Mouse (Mus musculus) kidney, postnatal 0 days (tissue): ENCODE results near the gene Prkce. TPM values are rescaled to one million over a fixed set of nuclear protein-coding genes. Genes with fewer than 3 reads are reported as not detected.

Experiments used
- ATAC-seq: fragments of 200-750 bp; cut with Nextera tagmentation; replicated peaks from 2 replicates; pipeline ENCODE4 v1.8.0; 2017; ENCODE audit warnings: low read depth, moderate number of reproducible peaks, moderate TSS enrichment, moderate library complexity; ENCODE audit not compliant: low FRiP score
- DNase-seq: peaks from one replicate; pipeline ENCODE4 v3.0.0-alpha.2; 2016; ENCODE audit warnings: low spot score
- H3K27ac ChIP-seq: fragments of 300-500 bp; sonication (generic); 2 replicates; pipeline ENCODE4 v1.5.1; 2014; ENCODE audit warnings: mild to moderate bottlenecking
- H3K27me3 ChIP-seq: fragments of 300-500 bp; sonication (generic); 2 replicates; pipeline ENCODE4 v1.6.1; 2014; ENCODE audit warnings: low read length, mixed read lengths; ENCODE audit not compliant: insufficient read depth
- H3K36me3 ChIP-seq: fragments of 300-500 bp; sonication (generic); 2 replicates; pipeline ENCODE4 v1.6.1; 2014; ENCODE audit warnings: low read length, mixed read lengths; ENCODE audit not compliant: insufficient read depth
- H3K4me1 ChIP-seq: fragments of 300-500 bp; sonication (generic); replicated peaks from 2 replicates; pipeline ENCODE4 v1.6.1; 2014; ENCODE audit warnings: antibody characterized with exemption, low read length, mixed read lengths; ENCODE audit not compliant: insufficient read depth
- H3K4me2 ChIP-seq: fragments of 300-500 bp; sonication (generic); 2 replicates; pipeline ENCODE4 v1.6.1; 2014; ENCODE audit warnings: mild to moderate bottlenecking, low read length, moderate library complexity, mixed read lengths
- H3K4me3 ChIP-seq: fragments of 300-500 bp; sonication (generic); replicated peaks from 2 replicates; pipeline ENCODE4 v1.5.1; 2014; ENCODE audit warnings: low read depth, low read length
- H3K9ac ChIP-seq: fragments of 300-500 bp; sonication (generic); 2 replicates; pipeline ENCODE4 v1.6.1; 2014; ENCODE audit warnings: low read depth, low read length
- H3K9me3 ChIP-seq: fragments of 300-500 bp; sonication (generic); replicated peaks from 2 replicates; pipeline ENCODE4 v1.6.1; 2016; ENCODE audit warnings: low read length, inconsistent platforms, mixed read lengths
- CTCF ChIP-seq: IDR thresholded peaks from 2 replicates; pipeline ENCODE4 v1.5.1; 2016; ENCODE audit warnings: antibody characterized with exemption, low read depth, mild to moderate bottlenecking, moderate library complexity
- WGBS: fragments of 180-500 bp; shearing (Covaris S2); extraction: QIAGEN DNeasy Blood & Tissue Kit; methylation state at CpG from one replicate; pipeline ENCODE4 v1.1.7; 2014; 5-methylcytosine and 5-hydroxymethylcytosine counted together
- polyA plus RNA-seq: library from polyadenylated mRNA; unstranded; fragments of >200 nt; fragmentation: Nextera tagmentation; extraction: Ambion mirVana; gene quantifications from 2 replicates; pipeline ENCODE4 v1.2.1, GENCODE M21; 2015

Gene Prkce
- polyA plus RNA-seq, 1 experiment from 2014 or later: 6.0 TPM

DNA sequence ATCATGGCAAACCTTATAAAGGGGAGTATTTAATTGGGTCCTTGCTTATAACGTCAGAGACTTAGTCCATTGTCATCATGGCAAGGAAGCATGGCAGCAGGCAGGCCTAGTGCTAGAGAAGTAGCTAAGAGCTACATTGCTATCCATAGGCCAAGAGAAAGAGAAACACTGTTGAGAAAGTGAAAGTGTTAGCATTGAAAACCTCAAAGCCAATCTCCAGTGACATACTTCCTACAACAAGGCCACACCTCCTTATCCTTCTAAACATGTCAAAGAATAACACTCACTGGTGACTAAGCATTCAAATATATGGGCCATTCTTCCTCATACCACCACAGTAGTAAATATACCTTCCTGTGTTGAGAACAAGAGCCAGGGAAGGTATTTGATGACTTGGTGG is 20.2 kb downstream of the Prkce start:
- 79% methylated on average over 1 of the region's 1 CpGs for WGBS

DNA sequence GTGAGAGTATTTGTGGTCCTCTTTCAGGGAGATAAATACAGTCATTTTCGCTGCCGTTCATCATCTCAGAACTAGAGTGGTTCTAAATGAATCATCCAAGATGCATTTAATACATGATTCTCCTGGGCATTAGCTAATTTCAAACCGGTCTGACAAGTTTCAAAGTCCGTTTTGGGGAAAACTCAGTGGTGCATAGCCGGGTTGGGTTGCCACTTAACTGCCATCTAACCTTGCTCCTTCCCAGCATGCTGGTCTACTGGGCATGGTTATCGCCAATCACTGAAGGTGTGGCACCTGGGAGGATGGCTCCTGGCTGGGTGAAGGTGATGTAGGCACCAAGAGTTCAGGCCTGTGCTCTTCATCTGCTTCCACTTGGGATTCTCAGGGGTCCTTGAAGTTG is 26.4 kb downstream of the Prkce start:
- no peak for TF ChIP-seq CTCF
- Histone ChIP-seq H3K4me1 (peaks cover 18% of the 10 kb centered on the region; the same call in 1 of the 2 replicates), H3K9ac (no peak overlapping the region), H3K4me2 (no peak overlapping the region), H3K36me3 (no peaks in the 10 kb centered on the region), H3K27me3 (no peaks in the 10 kb centered on the region), H3K4me3 (no peak overlapping the region), H3K9me3 (no peaks in the 10 kb centered on the region), H3K27ac (no peak overlapping the region)
- no peak for DNase-seq
- 57% methylated on average over 6 of the region's 6 CpGs for WGBS
- no peak; the same call in 1 of the 2 replicates for ATAC-seq

More for the DNA sequence above, 20.2 kb downstream of the Prkce start:
- no peak for TF ChIP-seq CTCF
- H3K27me3 ChIP-seq: no peaks in the 10 kb centered on the region
- H3K4me3 ChIP-seq: no peak overlapping the region
- H3K9me3 ChIP-seq: no peaks in the 10 kb centered on the region
- H3K36me3 ChIP-seq: no peaks in the 10 kb centered on the region
- H3K4me2 ChIP-seq: no peak overlapping the region
- H3K27ac ChIP-seq: no peak overlapping the region
- no peak overlapping the region for H3K9ac ChIP-seq
- ATAC-seq (no peak), DNase-seq (no peak)
- peaks cover 4% of the 10 kb centered on the region; the same call in 1 of the 2 replicates for H3K4me1 ChIP-seq

DNA sequence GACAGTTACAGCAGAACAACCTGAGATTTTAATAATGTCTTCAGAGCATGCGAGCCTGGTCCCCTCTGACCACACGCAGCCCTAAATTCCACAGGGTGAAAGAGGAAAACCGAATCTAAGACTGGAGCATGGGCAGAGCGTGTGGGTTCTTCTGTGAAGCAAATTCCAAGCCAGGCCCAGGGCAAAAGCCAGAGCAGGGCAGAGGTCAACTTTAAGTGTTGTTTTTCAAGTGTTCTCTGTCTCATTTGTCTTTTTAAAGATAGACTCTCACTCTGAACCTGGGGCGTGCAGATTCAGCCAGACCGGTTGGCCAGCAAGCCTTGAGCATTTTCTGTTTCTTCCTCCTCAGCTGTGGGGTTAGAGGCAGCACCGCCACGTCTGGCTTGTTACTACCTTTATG is 27.3 kb downstream of the Prkce start:
- Histone ChIP-seq H3K36me3 (no peaks in the 10 kb centered on the region), H3K27me3 (no peaks in the 10 kb centered on the region), H3K4me1 (peaks cover 21% of the 10 kb centered on the region; the same call in 1 of the 2 replicates), H3K9ac (no peak overlapping the region), H3K4me2 (no peak overlapping the region), H3K4me3 (no peak overlapping the region), H3K27ac (no peak overlapping the region), H3K9me3 (no peaks in the 10 kb centered on the region)
- no peak for DNase-seq
- WGBS: 72% methylated on average over 8 of the region's 8 CpGs
- no peak for TF ChIP-seq CTCF
- no peak for ATAC-seq

DNA sequence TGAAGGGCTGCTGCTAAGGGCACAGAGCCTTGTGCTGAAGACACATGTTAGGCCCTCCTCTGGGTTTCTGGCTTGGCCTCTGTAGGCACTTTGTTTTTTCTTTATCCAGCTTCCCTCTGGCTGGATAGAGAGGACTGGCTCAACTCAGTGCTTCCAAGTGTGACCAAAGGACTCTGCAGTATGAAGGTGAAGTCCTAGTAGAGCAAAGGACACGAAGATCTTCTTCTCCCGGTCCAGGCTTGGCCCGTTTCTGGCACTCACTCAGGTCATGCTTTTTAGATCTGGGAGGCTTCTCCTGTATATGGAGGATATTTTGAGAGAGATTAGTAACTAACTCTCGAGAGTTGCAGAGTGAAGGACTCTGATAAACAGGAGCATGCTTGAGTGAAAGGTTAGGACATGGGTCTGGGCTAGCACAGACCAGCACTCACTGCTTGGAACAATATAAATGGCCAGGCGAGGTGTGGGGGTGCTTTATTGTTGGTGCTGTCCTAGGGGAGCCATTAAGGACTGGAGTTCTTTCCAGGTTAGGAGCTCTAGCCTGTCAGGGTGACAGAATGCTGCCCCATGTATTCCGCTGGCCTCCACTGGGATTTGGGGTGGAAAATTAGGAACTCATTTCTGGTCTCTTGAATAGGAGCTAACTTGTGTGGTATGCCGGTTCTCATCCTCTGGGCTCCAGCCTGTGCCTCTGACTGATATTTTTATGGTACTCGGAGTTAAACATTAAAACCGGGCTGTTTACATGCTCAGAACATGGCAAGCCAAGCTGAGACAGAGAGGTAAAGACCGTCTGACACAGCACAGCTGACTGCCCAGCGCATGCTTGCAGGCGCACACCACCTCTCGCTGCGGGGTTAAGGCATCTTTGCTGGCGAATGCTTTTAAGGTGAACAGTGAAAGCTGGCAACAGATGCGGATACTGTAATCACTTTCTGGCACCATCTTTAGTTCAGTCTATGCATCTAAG is 31.2 kb downstream of the Prkce start:
- Histone ChIP-seq H3K4me2 (no peak overlapping the region), H3K9me3 (no peaks in the 10 kb centered on the region), H3K27me3 (no peaks in the 10 kb centered on the region), H3K27ac (peak overlapping the region; percentile 19; the same call in 1 of the 2 replicates), H3K4me1 (peaks cover 20% of the 10 kb centered on the region; the same call in 1 of the 2 replicates), H3K4me3 (no peak overlapping the region), H3K36me3 (no peaks in the 10 kb centered on the region), H3K9ac (no peak overlapping the region)
- whole genome bisulfite sequencing: 51% methylated on average over 16 of the region's 16 CpGs
- ATAC-seq (0 out of 2 replicates have a peak, but pooled peaks have one; percentile 59), DNase-seq (peak; percentile 18)
- no peak for TF ChIP-seq CTCF

DNA sequence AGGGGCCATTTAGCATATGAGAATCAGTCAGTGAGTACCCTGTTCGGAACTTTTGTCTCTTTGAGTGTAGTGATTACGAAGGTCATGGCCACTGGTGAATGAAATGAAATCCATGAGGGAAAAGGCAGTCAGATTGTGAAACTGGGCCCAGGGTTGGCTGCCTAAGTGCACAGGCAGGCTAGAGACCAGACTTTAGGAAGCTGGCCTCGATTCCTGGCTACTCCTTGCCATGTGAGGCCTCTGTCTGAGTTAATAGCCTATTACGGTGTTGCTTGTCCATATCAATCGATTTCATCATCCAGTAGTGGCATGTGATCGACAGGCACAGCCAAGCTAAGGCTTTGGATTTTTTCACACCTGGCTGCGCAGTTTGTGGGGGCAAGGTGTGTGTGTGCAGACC is 34.4 kb downstream of the Prkce start:
- H3K27me3 ChIP-seq: no peaks in the 10 kb centered on the region
- peaks cover 15% of the 10 kb centered on the region; the same call in 1 of the 2 replicates for H3K4me1 ChIP-seq
- DNase-seq (no peak), ATAC-seq (no peak)
- H3K36me3 ChIP-seq: no peaks in the 10 kb centered on the region
- no peak overlapping the region for H3K9ac ChIP-seq
- H3K9me3 ChIP-seq: no peaks in the 10 kb centered on the region
- WGBS: 96% methylated on average over 7 of the region's 7 CpGs
- H3K4me2 ChIP-seq: no peak overlapping the region
- no peak overlapping the region for H3K4me3 ChIP-seq
- TF ChIP-seq CTCF: no peak
- no peak overlapping the region for H3K27ac ChIP-seq

DNA sequence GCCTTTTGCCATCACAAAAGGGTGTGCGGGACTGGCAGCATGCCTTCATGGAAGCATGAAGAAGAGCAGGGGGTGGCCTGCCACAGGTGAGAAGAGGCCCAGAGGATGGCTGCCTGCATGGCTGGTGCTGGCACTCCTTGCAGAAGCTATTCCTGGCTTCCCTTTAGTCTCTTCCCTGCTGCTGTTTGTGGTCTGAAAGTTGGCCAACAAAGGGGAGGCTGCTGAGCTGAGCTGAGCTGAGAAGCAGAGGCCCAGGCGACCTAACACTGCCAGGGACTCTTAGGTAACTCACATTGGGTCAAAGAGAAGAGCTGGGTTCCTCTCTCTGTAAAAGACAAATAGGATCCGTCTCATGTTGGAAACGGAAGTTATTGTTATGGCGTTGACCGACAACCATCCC is 35.4 kb downstream of the Prkce start:
- Histone ChIP-seq H3K4me3 (no peak overlapping the region), H3K9me3 (no peaks in the 10 kb centered on the region), H3K4me2 (no peak overlapping the region), H3K36me3 (no peaks in the 10 kb centered on the region), H3K27ac (no peak overlapping the region), H3K4me1 (0 out of 2 replicates have a peak, but pooled peaks cover 10% of the 10 kb centered on the region), H3K9ac (no peak overlapping the region), H3K27me3 (no peaks in the 10 kb centered on the region)
- no peak for DNase-seq
- no peak for TF ChIP-seq CTCF
- ATAC-seq: no peak
- 90% methylated on average over 6 of the region's 6 CpGs for WGBS
